Mouse (Mus musculus) stomach, embryonic 16.5 days (tissue): ENCODE data around the gene Fth1. TPM values are rescaled to one million over a fixed set of nuclear protein-coding genes. Genes with fewer than 3 reads are reported as not detected.

Experiments used
- ATAC-seq: fragments of 200-750 bp; cut with Nextera tagmentation; 2 replicates; pipeline ENCODE4 v1.8.0; 2017; ENCODE audit warnings: moderate number of reproducible peaks, moderate TSS enrichment; ENCODE audit not compliant: insufficient read depth, low FRiP score
- H3K27ac ChIP-seq: fragments of 300-500 bp; sonication (generic); 2 replicates; pipeline ENCODE4 v1.5.1; 2014; ENCODE audit warnings: low read length
- H3K27me3 ChIP-seq: fragments of 300-500 bp; sonication (generic); 2 replicates; pipeline ENCODE4 v1.6.1; 2014; ENCODE audit warnings: low read length, control low read depth, mixed read lengths; ENCODE audit not compliant: control insufficient read depth, insufficient read depth
- H3K36me3 ChIP-seq: fragments of 300-500 bp; sonication (generic); 2 replicates; pipeline ENCODE4 v1.6.1; 2014; ENCODE audit warnings: low read length; ENCODE audit not compliant: control insufficient read depth, insufficient read depth
- H3K4me1 ChIP-seq: fragments of 300-500 bp; sonication (generic); 2 replicates; pipeline ENCODE4 v1.6.1; 2014; ENCODE audit warnings: low read length, control low read depth, mixed read lengths; ENCODE audit not compliant: control insufficient read depth, insufficient read depth
- H3K4me2 ChIP-seq: fragments of 300-500 bp; sonication (generic); 2 replicates; pipeline ENCODE4 v1.6.1; 2014; ENCODE audit warnings: low read depth, low read length, mixed read lengths
- H3K4me3 ChIP-seq: fragments of 300-500 bp; sonication (generic); replicated peaks from 2 replicates; pipeline ENCODE4 v1.5.1; 2014; ENCODE audit warnings: mild to moderate bottlenecking, low read length
- H3K9ac ChIP-seq: fragments of 300-500 bp; sonication (generic); 2 replicates; pipeline ENCODE4 v1.6.1; 2014; ENCODE audit warnings: low read length
- H3K9me3 ChIP-seq: fragments of 300-500 bp; sonication (generic); replicated peaks from 2 replicates; pipeline ENCODE4 v1.6.1; 2016; ENCODE audit warnings: low read length, control low read depth; ENCODE audit not compliant: control insufficient read depth
- WGBS: fragments of 180-500 bp; shearing (Covaris S2); extraction: QIAGEN DNeasy Blood & Tissue Kit; methylation state at CpG from one replicate; pipeline ENCODE4 v1.1.7; 2014; 5-methylcytosine and 5-hydroxymethylcytosine counted together
- polyA plus RNA-seq: library from polyadenylated mRNA; unstranded; fragments of >200 nt; fragmentation: Nextera tagmentation; extraction: Ambion mirVana; gene quantifications from 2 replicates; pipeline ENCODE4 v1.2.1, GENCODE M21; 2015

Fth1 gene
- polyA plus RNA-seq, 1 experiment from 2014 or later: 1,902 TPM

DNA sequence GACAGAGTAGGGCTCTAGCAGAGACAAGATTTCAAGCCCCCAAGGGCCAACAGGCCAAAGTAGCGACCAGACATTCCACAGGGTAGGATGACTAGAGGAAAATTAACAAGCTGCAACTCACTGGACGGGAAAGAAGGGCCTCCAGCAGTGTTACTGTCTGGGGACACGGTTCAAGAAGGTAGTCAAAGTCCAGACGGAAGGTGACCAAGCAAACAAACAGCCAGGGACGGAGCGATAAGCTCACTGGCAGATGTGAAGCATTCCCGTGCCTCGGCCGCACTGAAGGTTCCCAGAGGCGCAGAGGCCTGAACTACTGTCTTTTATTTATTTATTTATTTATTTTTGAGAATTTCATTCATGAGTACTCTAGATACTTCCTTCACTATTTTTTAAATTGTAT is 3.3 kb upstream of the Fth1 start:
- WGBS: 71% methylated on average over 10 of the region's 10 CpGs
- peak overlapping the region; percentile 58; the same call in 1 of the 2 replicates for H3K27ac ChIP-seq
- ATAC-seq: peak; percentile 37; the same call in 1 of the 2 replicates

GRCm38 (mm10) chr19:9978431-9978951 is 1.9 kb upstream of the Fth1 start:
- Histone ChIP-seq H3K9ac (no peak overlapping the region), H3K4me3 (no peak overlapping the region), H3K27ac (peak overlapping the region; percentile 46; the same call in 1 of the 2 replicates), H3K9me3 (no peaks in the 10 kb centered on the region), H3K4me2 (no peak overlapping the region), H3K27me3 (no peaks in the 10 kb centered on the region), H3K36me3 (no peaks in the 10 kb centered on the region), H3K4me1 (peaks cover 19% of the 10 kb centered on the region; the same call in 1 of the 2 replicates)
- 46% methylated on average over 5 of the region's 5 CpGs for WGBS
- ATAC-seq: no peak

More for the DNA sequence above, 3.3 kb upstream of the Fth1 start:
- no peak overlapping the region for H3K9ac ChIP-seq
- no peak overlapping the region for H3K4me3 ChIP-seq
- peaks cover 18% of the 10 kb centered on the region; the same call in 1 of the 2 replicates for H3K4me1 ChIP-seq
- H3K27me3 ChIP-seq: no peaks in the 10 kb centered on the region
- H3K36me3 ChIP-seq: no peaks in the 10 kb centered on the region
- no peak overlapping the region for H3K4me2 ChIP-seq
- no peaks in the 10 kb centered on the region for H3K9me3 ChIP-seq

DNA sequence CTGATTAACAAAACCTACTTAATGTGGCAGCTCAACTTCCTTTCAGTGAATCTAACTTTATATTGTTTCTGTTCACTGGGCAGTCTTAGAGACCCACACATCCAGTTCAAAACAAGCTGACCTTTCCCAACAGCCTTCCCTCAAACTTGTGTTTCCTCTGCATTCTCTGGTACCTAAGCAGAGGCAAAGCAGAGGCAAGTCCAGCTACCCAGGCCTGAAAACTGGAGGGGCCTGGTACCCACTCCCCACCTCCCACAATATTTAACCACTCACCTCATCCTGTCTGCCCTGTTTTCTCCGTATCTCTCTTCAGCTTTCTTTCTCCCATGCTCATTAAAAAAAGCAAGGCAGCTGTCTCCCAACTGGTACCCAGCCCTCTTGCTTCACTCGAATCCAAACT is 1.2 kb upstream of the Fth1 start:
- no peaks in the 10 kb centered on the region for H3K27me3 ChIP-seq
- no peak overlapping the region for H3K9ac ChIP-seq
- peak overlapping the region; percentile 46 for H3K27ac ChIP-seq
- no peaks in the 10 kb centered on the region for H3K36me3 ChIP-seq
- H3K4me2 ChIP-seq: no peak overlapping the region
- no peaks in the 10 kb centered on the region for H3K9me3 ChIP-seq
- no peak overlapping the region for H3K4me3 ChIP-seq
- H3K4me1 ChIP-seq: peaks cover 25% of the 10 kb centered on the region
- WGBS: 81% methylated on average over 2 of the region's 2 CpGs
- ATAC-seq: no peak

DNA sequence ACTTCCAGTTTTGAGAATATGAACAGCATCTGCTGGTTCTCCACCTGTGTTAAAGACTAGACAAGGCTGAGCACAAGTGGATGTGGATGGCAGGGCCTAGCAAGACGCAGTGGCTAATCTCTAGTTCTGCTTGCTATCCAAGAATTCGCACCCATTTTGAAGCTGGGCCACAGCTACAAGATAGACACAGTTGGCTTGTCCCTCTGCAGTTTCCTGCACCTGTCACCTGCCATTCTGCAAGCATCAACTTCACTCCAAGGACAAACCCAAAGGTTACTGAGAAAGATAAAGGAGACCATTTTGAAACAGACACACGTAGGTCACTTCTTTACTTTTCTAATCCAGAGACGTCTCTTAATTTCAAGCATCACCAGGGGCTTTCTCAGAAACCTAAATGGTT is 1.2 kb downstream of the Fth1 start:
- no peaks in the 10 kb centered on the region for H3K27me3 ChIP-seq
- H3K9ac ChIP-seq: peak overlapping the region; percentile 67
- peaks cover 30% of the 10 kb centered on the region for H3K4me1 ChIP-seq
- H3K36me3 ChIP-seq: peaks cover 10% of the 10 kb centered on the region
- ATAC-seq: no peak
- H3K27ac ChIP-seq: peak overlapping the region; percentile 77
- H3K4me2 ChIP-seq: peak overlapping the region; percentile 59
- no peaks in the 10 kb centered on the region for H3K9me3 ChIP-seq
- H3K4me3 ChIP-seq: peak overlapping the region; percentile 83
- 68% methylated on average over 4 of the region's 4 CpGs for WGBS

- peak overlapping the region; percentile 98 for H3K27ac ChIP-seq
- WGBS: under 1% methylated on average over 59 of the region's 59 CpGs
- no peaks in the 10 kb centered on the region for H3K9me3 ChIP-seq
- H3K4me3 ChIP-seq: peak overlapping the region; percentile 83
- no peaks in the 10 kb centered on the region for H3K27me3 ChIP-seq
- peak overlapping the region; percentile 94 for H3K9ac ChIP-seq
- peaks cover 30% of the 10 kb centered on the region for H3K4me1 ChIP-seq
- H3K36me3 ChIP-seq: peaks cover 10% of the 10 kb centered on the region
- peak overlapping the region; percentile 77 for H3K4me2 ChIP-seq
- peak; percentile 98 for ATAC-seq
Measured at GRCm38 (mm10) chr19:9982151-9982851, 1.9 kb downstream of the Fth1 start.

- Histone ChIP-seq H3K9me3 (no peaks in the 10 kb centered on the region), H3K4me2 (peak overlapping the region; percentile 77), H3K4me3 (peak overlapping the region; percentile 83), H3K4me1 (peaks cover 27% of the 10 kb centered on the region), H3K27ac (peak overlapping the region; percentile 98), H3K36me3 (peaks cover 10% of the 10 kb centered on the region), H3K9ac (peak overlapping the region; percentile 94), H3K27me3 (no peaks in the 10 kb centered on the region)
- WGBS: under 1% methylated on average over 31 of the region's 31 CpGs
- peak; percentile 81 for ATAC-seq
Measured at GRCm38 (mm10) chr19:9982852-9983542, 2.6 kb downstream of the Fth1 start.

- Histone ChIP-seq H3K4me1 (peaks cover 18% of the 10 kb centered on the region), H3K9me3 (no peaks in the 10 kb centered on the region), H3K4me2 (peak overlapping the region; percentile 77), H3K27me3 (no peaks in the 10 kb centered on the region), H3K4me3 (peak overlapping the region; percentile 83), H3K36me3 (peaks cover 10% of the 10 kb centered on the region), H3K27ac (no peak overlapping the region), H3K9ac (peak overlapping the region; percentile 94)
- no peak for ATAC-seq
- WGBS: 87% methylated on average over 20 of the region's 20 CpGs
Measured at GRCm38 (mm10) chr19:9984111-9985055, 4.0 kb downstream of the Fth1 start.

DNA sequence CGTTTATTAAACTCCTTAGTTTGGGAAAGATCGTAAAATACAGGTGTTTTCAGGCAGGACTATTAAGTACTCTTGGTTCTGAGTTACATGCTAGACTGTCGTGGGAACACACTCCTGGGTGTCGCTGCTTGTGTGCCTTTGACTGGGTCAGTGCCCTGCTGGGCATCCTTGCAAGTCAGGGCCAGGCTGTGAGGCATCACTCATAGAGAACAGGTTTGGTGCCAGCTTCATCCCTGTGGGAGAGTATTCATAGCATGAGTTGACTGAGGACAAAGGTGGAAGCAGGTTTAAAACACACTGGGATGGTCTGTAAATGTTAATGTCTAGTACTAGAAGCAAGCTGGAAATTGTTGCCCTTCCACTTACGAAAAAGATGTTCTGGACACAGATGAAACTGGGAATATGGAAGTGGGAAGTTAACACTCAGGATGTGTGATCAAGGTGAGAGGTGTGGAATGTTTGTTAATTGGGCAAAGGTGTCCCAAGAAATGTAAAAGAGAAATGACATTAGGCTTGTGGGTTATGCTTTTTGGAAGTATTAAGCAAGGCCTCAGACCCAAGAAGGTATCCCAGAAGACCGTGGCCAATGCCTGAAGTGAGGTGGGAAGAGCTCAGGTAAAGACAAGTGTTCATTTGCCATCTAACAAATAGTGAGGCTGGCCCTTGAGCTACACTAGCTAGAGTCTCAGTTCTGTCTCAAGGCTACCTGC is 4.9 kb downstream of the Fth1 start:
- 93% methylated on average over 6 of the region's 6 CpGs for WGBS
- Histone ChIP-seq H3K9ac (no peak overlapping the region), H3K36me3 (peaks cover 10% of the 10 kb centered on the region), H3K4me2 (no peak overlapping the region), H3K27ac (no peak overlapping the region), H3K9me3 (no peaks in the 10 kb centered on the region), H3K27me3 (no peaks in the 10 kb centered on the region), H3K4me3 (no peak overlapping the region), H3K4me1 (peaks cover 18% of the 10 kb centered on the region)
- no peak for ATAC-seq
